Mouse (Mus musculus) c-Kit-positive CD71-positive TER-119-positive erythroid progenitor cells, embryonic 14.5 days (primary cell): ENCODE measurements around the gene Gm12166.
A peak's percentile ranks its signal among the peaks of the same experiment; 100 is the strongest.

Experiments used
- DNase-seq: peaks from one replicate; pipeline ENCODE4 v3.0.0-alpha.2; 2013; ENCODE audit warnings: low spot score

Gene Gm12166

DNA sequence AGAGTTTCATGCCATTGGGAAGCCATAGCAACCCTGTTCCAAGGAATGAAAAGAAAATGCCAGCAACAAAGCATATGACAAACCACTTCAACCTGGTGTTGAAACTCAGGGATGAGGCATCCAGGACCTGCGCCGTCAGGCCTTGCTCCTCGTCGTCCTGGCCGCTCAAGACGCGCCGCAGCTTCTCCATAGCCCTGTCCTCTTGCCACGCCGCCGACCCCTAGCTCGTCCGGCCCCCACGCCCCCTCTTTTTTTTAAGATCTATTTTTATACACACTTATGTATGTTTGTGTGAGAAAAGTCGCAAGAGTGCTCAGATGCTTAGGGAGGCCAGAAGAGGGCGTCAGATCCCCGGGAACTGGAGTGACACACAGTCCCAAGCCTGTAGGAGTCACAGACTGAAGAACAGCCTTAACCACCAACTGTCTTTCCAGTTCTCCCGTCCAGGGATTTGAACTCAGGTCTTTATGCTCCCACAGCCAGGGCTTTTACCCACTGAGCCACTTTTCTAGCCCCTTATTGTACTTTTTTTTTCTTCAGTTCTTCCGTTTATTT is at the start of gene Gm12166:
Gm12166 (minus strand) TSS at position 217 of the 555 bp plus-strand sequence.
- DNase-seq: peak; percentile 30

DNA sequence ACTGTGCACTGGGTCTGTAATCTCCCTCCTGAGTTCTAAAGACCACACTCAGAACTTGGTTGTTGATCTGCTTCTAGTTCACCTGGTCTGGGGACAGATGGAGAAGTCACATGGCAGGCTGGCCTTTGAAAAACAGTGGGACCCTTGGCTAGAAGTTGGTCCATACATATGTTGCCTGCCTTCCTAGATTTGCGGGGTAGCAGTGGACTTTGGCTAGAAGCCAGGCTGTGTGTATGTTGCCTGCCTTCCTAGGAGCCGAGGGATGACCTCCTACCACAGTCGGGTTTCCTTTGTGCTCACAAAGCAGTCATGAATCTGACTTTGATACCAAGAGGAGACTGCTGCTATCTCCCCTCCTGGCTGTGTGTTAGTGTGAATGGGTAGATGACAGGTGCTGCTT is 44.9 kb upstream of the Gm12166 start:
- no peak for DNase-seq

DNA sequence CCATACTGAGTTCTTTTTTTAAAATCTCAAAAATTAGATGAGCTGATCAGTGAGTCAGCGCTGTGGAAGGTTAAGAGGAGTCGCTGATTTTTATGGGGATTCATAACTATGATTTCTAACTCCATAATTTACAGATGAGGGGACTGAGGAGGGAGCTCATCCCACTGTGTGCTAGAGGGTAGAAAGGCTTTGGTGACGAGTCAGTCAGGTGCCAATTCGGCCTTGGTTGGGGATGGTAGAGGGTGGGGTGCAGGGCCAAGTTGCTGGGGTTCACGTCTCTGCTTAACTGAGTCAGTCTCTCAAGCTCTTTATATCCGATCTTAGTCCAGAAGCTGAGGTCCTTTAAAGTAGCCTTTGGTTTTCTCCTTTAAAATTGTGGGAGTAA is 44.1 kb upstream of the Gm12166 start:
- no peak for DNase-seq

DNA sequence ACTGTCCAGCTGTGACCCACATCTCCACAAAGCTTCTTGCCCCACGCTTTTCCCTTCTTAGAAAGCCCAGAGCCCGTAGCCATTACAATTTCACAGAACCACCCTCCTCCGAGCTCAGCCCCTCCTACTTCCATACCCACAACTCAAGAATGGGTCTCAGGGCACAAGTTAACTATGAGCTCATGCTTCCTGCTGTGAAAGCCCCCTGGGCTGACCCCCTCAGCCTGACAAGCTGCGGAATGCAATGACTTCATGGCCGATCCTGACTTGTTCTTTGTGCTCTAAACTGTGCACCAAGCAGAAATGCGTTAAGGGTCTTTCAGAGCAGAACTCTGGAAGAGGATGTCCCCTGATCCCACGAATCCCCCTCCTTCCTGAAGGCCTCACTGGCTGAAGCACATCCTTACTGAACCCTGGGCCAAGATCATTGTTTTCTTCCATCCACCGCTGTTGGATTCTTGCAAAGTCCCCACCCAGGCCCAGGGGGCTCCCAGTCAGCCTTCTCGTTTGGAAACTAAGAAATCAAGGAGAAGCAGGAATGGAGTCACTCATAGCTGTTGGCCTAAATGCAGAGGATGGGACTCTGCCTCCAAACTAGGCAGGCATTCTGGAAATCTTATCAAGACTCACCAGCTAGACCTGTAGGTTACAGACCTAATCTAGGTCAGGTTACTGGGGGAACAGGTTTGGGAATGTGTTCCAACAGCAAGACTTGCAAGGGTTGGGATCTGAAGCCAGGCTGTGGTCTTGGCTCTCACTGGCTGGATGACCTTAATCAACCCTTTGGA is 43.5 kb upstream of the Gm12166 start:
- DNase-seq: no peak

DNA sequence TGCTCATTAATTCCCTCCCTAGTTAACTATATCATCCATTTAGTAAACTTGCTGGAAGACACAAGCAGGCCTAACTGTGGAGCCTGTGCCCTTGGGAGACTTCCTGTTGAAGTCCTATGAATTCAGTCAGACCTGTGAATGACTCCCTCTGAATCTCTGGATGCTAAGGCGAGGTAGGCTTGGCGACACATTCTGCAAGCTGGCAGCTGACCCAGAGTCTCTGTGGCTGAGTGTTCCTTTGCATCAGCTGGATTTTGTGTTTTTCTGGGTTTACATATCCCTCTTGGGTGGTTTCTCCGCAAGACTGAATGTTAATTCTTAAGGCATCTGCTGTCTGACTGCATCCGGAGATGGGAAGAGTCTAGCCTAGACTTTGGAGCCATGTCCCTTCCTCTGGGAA is 40.0 kb upstream of the Gm12166 start:
- no peak for DNase-seq

DNA sequence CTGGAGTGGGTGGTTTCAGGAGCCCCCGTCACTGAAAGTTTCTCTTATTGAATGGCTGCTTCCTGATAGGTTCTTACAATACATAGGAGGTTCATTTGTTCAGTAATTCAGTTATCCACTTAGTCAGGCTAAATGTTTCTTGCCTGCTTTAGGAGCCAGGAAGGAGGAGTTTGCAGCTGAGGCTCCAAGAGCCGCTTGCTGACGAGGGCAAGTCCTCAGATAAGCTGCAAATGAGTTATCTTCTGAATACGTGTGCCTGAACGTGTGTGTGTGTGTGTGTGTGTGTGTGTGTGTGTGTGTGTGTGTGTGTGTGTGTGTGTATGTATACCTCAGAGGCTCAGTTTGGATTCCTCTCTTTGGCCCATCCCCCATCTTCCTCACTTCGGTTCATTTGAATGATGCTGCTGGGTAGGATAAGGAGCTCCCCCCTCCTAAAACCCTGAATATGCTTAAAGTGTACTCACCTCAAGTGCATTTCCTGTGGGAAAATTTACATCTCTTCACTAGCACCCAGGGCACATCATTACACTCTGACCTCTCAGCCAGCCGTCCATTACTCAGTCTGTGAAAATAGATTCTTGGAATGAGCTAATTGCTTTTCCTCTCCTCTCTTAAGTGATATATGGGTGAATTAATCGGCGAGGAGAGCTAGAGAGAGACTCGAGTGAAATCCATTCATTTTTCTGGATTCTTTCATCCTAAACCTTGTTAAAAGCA is 39.0 kb upstream of the Gm12166 start:
- DNase-seq: peak; percentile 52

DNA sequence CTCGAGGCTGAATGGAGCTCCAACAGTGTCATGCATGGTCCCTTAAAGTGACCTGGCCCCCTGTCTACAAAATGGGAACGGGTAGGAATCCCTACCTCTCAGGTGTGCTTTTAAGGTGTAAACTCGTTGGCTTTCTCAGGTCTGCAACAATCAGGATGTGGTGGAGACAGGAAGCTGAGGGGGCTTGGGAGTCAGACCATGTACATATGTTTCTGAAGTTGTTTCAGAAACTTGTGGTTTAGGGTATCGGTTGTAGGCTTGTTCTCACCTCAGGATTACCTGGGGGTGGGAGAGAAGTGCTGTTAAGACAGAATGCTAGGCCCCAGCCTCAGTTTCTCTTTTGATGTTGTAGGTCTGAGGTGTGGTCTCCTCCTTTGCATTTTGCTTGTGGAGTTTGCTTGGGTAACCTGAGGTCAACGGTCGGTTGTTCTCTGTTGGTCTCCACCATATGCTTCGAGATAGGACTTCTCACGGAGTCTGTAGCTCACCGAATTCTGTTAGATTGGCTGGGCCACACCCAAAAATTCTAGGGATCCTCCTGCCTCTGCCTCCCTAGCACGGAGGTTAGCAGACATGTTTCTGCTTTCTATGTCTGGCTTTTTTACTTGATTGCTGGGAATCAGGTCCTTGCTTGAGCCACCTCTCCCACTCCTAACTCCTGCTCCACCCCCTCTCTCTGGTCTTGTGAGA is 38.1 kb upstream of the Gm12166 start:
- DNase-seq: peak; percentile 39

DNA sequence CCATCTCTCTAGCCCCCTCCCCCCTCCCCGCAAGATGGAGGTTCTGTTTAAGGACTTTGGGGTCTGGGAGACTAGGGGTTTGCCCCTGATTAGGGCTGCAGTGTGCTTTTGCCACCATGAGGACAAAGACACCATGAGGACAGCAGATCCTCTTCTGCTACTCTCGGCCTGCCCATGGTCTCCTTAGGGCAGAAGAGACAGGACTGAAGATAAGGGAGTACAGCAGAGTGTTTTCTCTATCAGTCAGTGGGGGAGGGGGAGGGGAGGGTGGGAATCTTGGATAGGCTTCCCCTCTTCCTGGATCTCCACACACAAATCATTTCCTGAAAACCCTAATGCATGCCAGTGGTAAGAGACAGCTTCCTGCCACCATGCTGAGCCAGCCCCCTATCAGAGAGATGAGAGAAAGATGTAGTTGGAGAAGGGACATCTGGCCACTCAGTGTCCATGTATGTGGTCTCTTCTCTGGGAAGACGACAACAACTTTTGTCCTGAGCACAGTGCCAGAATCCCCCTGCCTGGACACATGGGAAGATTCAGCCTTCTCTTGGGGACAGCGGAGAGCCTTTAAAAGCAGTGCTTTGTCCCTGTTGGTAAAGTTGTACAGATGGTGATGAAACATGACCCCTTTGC is 37.1 kb upstream of the Gm12166 start:
- no peak for DNase-seq

DNA sequence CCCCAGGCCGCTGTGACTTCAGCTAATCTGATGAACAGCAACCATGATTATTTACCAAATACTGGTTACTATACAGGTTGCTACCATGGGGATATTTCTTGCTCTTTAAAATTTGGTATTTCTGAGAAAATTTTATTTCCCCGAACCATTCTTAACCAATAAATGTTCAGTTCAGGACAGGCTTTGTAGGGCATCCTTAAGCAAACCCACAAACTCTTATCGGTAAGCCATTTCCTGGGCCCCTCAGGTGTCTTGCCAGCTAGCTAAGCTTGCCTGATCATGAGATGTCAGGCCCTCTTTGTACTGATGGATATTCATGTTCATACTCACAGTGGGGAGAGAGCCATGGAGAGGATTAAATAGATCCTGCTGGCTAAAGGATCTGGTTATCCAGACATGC is 34.3 kb upstream of the Gm12166 start:
- DNase-seq: no peak

DNA sequence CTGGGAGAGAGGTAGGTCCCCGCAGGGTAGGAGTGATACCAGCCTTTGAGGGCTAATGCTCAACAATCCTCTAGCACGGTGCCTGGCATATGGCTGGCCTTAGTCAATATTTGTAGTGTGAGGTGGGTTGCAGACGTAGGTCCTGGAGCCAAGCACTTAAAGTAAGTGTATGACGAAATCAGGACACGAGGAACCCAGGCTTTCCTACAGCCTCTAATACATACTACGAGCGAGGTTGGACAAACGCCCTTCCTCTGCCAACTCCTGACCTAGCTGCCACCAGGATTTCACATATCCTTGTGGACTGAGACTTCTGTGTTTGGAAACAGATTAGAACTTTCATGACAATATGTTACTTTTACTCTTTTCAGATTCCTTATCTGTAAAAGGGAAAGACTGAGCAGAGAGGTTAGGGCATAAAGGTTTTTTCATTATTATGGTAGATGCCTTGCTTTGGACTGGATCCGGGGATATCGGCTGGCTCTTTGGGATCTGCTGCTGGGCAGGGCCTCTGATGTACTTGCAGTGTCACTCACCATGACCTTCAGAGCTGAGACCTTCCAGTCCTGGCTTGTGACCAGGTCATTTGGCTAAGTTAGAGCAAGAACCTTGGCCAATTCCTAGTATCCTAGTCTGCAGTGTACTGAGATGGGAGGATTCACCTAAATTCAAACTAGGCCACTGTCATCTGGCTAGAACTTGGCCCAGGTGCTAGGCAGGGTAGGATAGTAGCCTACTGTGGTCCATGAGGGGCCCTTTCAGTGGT is 33.5 kb upstream of the Gm12166 start:
- no peak for DNase-seq

DNA sequence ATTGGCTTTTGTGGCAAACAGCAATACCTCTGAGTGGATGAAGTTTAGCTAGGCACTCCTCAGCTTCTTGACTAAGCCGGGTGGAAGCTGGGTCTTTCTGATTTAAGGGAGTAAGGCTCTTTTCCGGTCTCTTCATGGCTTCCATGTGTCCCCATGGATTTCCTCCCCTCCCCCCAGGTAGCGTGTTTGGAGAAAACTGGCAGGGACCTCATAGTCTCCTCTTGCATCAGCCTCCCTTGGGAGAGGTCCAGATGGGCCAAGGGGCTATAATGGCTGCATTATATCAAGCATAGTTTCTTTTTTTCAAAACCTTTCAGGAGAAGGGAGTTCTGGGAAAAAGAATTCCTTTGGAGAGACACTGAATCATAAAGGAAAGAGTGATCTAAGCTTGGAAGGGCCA is 32.4 kb upstream of the Gm12166 start:
- no peak for DNase-seq

DNA sequence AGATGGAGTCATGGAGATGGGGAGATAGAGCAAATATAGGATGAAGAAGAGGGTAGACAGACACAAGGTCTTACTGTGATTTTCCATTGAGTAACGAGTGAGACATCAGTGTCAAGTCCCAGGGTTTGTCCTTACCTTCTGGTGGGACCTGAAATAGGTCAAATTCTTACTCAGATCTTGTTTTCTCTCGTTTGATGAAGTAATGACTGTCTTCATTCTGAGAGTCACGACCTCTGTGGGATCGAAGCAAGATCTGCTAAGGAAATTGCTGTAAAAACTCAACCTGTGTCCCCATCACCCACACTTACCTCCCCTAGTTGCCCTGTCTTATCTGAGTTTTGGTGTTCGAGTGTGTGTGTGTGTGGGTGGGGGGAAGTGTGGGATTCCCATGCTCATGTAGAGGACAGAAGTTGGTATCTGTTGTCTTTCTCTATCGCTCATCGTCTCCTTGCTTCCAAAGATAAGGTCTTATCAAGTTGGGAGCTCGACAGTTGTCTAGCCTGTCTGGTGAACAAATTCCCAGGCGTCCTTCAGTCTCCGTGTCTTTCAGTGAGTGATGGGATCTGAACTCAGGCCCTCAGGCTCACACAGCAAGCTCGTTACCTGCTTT is 31.8 kb upstream of the Gm12166 start:
- no peak for DNase-seq

DNA sequence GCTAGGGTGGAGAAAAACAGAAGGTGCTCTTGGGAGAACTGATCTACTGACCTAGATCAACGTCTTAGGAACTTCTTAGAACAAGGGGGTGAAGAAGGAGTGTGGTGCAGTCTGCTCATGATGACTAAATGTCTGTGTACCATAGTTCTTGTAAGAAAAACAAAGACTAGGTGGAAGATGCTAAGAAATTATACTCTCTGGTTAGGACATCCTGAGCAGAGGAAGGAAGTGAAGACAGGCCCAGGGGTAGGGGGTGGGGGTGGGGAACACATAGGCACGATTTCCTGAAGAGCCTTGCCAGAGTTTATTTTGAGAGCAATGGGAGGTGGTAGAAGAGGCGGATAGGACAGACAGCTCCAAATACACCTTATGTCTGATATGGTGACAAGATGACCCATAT is 31.3 kb upstream of the Gm12166 start:
- DNase-seq: no peak

DNA sequence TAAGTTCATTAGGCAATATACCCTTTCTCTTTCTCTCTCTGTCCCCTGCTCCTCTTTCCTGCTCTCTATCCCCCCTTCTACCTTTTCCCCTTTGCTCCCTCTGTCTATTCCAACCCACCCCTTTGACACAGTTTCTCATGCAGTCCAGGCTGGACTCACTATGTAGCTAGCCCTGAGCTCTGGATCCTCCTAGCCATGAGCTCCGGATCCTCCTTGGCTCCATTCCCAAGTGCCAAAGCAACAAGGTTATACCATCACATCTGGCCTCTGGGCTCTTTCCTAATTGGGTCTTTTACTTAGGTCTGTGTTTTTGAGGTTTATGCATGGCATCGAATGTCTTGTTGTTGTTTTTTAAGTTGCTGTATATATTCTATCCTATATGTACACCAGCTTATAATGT is 29.0 kb upstream of the Gm12166 start:
- DNase-seq: no peak

DNA sequence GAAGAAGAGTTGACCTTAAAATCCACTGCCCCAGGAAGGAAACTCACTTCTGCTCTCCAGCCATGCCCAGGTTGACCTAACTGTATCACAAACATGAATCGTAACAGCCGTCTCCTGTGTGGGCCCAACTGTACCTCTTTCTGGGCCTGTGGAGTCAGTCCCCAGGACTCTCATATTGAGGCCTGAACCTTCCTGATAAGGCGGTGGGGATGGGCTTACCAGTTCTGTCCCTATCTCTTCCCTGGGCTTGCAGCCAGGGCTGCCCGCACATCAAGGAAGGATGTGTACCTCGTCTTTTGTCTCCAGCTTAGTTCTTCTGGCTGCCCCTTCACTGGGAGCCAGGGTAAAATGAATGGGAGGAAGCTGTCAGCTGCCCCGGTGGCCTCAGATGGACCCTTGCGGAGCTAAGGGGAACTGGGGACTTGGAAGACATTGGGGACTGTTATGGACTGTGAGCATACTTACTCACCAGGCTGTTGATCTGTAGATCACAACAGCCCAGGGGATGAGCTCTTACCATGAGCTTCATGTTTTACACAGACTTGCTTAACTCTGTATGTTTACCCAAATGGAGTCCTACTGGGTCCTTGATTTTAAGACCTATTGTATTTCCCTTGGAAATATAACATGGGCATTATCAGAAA is 25.7 kb upstream of the Gm12166 start:
- peak; percentile 86 for DNase-seq

DNA sequence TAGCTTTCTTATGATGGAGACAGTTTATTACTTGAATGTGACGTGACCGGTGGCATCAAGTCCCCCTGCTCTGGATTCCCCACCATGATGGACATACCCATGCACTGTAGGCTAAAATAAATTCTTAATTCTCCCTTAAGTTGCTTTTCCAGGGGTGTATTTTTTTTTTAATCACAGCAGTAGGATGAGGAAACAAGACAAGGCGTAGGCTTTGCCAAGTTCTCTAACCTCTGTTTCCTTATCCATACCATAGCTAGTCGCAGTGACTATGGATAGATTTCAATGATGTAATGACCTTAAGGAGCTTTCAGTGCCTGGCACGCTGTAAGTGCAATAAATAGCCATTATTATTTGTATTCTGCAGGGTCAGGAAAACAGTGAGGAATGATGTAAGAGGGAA is 25.2 kb upstream of the Gm12166 start:
- no peak for DNase-seq

DNA sequence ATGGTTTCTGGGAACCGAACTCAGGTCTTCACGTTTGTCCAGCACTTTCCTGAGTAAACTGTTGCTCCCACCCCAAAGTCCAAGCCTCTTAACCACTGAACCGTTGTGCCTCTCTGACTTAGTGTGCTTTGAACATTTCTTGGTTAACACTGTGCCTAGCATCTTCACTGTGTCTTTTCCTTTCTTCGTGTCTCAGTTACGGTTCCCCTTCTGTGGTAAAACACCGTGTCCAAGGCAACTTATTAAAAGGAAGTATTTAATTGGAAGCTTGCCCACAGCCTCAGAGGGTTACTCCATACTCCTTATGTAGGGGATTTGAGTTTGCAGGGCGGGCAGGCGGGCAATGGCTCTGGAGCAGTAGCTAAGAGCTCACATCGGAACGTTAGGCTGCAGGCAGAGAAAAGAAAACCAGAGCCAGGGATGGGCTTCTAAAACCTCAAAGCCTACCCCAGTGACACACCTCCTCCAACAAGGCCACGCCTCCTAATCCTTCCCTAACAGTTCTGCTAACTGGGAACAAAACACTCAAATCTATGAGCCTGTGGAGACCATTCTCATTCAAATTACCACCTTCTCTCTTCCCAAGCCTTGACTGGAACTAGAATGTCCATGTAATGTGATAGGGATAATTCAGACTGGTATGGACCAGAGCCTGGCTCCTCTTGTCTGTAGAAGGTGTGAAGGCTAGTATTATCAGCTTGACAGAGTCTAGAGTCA is 24.5 kb upstream of the Gm12166 start:
- no peak for DNase-seq

DNA sequence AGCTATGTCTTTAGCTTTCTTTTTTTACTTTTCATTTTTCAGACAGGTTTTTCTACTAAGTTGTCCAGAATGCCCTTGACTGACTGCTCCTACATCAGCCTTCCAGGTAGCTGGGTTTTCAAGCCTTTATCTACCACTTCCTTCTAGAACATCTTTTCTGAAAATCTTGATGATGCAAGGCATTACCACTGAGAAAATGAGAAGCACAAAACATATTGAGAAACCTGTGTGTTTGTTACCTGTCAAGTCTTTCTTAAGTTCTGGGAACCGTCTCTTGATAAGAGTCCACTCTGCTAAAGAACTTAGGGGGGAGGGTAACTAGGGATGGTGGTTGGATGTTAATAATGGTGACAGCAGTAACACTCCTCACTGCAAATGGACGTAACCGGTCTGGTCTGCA is 23.4 kb upstream of the Gm12166 start:
- DNase-seq: no peak

DNA sequence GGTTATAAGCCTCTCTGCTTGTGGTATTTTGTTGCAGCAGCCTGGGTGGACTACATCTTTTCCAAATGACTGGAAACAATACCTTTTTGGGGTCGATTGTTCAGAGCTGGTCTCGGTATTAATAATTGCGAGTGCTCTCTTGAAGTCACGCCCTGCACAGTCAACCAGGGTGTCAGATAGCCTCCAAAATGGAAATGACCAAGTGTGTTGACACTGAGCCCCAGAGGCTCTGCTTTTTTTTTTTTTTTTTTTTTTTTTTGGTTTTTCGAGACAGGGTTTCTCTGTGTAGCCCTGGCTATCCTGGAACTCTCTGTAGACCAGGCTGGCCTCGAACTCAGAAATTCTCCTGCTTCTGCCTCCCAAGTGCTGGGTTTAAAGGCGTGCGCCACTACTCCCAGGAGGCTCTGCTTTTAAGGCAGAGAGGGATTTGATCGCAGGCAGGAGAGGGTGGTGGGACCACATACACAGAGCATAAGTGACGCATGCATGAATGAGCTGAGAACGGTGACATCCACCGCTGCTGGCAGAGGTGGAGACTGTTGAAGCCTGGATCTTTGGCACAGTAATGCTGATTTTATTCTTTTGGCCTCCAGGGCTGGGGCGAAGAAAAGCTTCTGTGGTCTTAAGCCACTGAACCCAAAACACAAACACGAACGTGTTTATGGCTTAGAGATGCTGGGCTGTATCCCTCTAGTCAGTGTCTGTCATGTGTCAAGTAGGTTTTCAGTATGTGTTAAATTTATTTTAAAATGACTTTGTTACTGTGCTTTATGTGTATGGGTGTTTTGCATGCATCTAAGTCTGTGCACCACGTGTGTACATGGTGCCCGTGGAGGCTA is 21.9 kb upstream of the Gm12166 start:
- DNase-seq: no peak
